Mouse (Mus musculus) forebrain, embryonic 11.5 days (tissue): ENCODE results near the gene Xpa. TPM values are rescaled to one million over a fixed set of nuclear protein-coding genes. Genes with fewer than 3 reads are reported as not detected.

Source experiments
- ATAC-seq: fragments of 200-750 bp; cut with Nextera tagmentation; replicated peaks from 2 replicates; pipeline ENCODE4 v1.8.0; 2017; ENCODE audit warnings: moderate TSS enrichment; ENCODE audit not compliant: low FRiP score
- DNase-seq: peaks from one replicate; pipeline ENCODE4 v3.0.0-alpha.2; 2017; ENCODE audit warnings: low spot score
- H3K27ac ChIP-seq: fragments of 300-500 bp; sonication (generic); 2 replicates; pipeline ENCODE4 v1.5.1; 2014; ENCODE audit warnings: low read depth, low read length
- H3K27me3 ChIP-seq: fragments of 300-500 bp; sonication (generic); 2 replicates; pipeline ENCODE4 v1.6.1; 2014; ENCODE audit warnings: mild to moderate bottlenecking, low read length, mixed read lengths; ENCODE audit not compliant: control insufficient read depth, insufficient read depth
- H3K36me3 ChIP-seq: fragments of 300-500 bp; sonication (generic); 2 replicates; pipeline ENCODE4 v1.6.1; 2014; ENCODE audit warnings: mild to moderate bottlenecking, low read length, moderate library complexity, mixed read lengths; ENCODE audit not compliant: control insufficient read depth, insufficient read depth
- H3K4me1 ChIP-seq: fragments of 300-500 bp; sonication (generic); replicated peaks from 2 replicates; pipeline ENCODE4 v1.6.1; 2014; ENCODE audit warnings: low read length, mixed read lengths; ENCODE audit not compliant: control insufficient read depth, insufficient read depth
- H3K4me2 ChIP-seq: fragments of 300-500 bp; sonication (generic); 2 replicates; pipeline ENCODE4 v1.6.1; 2014; ENCODE audit warnings: low read depth, mild to moderate bottlenecking, low read length, moderate library complexity, mixed read lengths; ENCODE audit not compliant: severe bottlenecking
- H3K4me3 ChIP-seq: fragments of 300-500 bp; sonication (generic); 2 replicates; pipeline ENCODE4 v1.5.1; 2014; ENCODE audit warnings: low read depth, low read length
- H3K9ac ChIP-seq: fragments of 300-500 bp; sonication (generic); 2 replicates; pipeline ENCODE4 v1.6.1; 2014; ENCODE audit warnings: low read length
- H3K9me3 ChIP-seq: fragments of 300-500 bp; sonication (generic); 2 replicates; pipeline ENCODE4 v1.6.1; 2016; ENCODE audit warnings: low read length, mixed read lengths; ENCODE audit not compliant: control insufficient read depth
- WGBS: fragments of 180-500 bp; shearing (Covaris S2); extraction: QIAGEN DNeasy Blood & Tissue Kit; methylation state at CpG from one replicate; pipeline ENCODE4 v1.1.7; 2014; 5-methylcytosine and 5-hydroxymethylcytosine counted together
- polyA plus RNA-seq: library from polyadenylated mRNA; unstranded; fragments of >200 nt; fragmentation: Nextera tagmentation; extraction: Ambion mirVana; gene quantifications from 2 replicates; pipeline ENCODE4 v1.2.1, GENCODE M21; 2014

The Xpa gene
- polyA plus RNA-seq, 1 experiment from 2014 or later = 27.7 TPM

- 76% methylated on average over 4 of the region's 4 CpGs for WGBS
These were observed 19.8 kb downstream of the Xpa start for GRCm38 (mm10) chr4:46176313-46176712.

GRCm38 (mm10) chr4:46171761-46172160 is 24.4 kb downstream of the Xpa start:
- H3K4me2 ChIP-seq = no peak overlapping the region
- H3K9me3 ChIP-seq = no peaks in the 10 kb centered on the region
- no peaks in the 10 kb centered on the region for H3K4me1 ChIP-seq
- H3K36me3 ChIP-seq = peaks cover 36% of the 10 kb centered on the region
- H3K27ac ChIP-seq = no peak overlapping the region
- no peak for DNase-seq
- ATAC-seq = no peak
- no peaks in the 10 kb centered on the region for H3K27me3 ChIP-seq
- 90% methylated on average over 7 of the region's 7 CpGs for whole genome bisulfite sequencing
- H3K4me3 ChIP-seq = no peak overlapping the region
- no peak overlapping the region for H3K9ac ChIP-seq

More at GRCm38 (mm10) chr4:46176313-46176712, 19.8 kb downstream of the Xpa start:
- H3K4me1 ChIP-seq = no peaks in the 10 kb centered on the region
- DNase-seq (no peak), ATAC-seq (no peak)
- no peak overlapping the region for H3K4me2 ChIP-seq
- H3K9me3 ChIP-seq = no peaks in the 10 kb centered on the region
- no peak overlapping the region for H3K27ac ChIP-seq
- H3K27me3 ChIP-seq = no peaks in the 10 kb centered on the region
- H3K4me3 ChIP-seq = no peak overlapping the region
- H3K9ac ChIP-seq = no peak overlapping the region
- peaks cover 14% of the 10 kb centered on the region for H3K36me3 ChIP-seq

GRCm38 (mm10) chr4:46165831-46166230 is 30.3 kb downstream of the Xpa start:
- no peak overlapping the region for H3K4me3 ChIP-seq
- DNase-seq (no peak), ATAC-seq (no peak)
- H3K4me2 ChIP-seq = no peak overlapping the region
- H3K9me3 ChIP-seq = no peaks in the 10 kb centered on the region
- WGBS = 94% methylated on average over 5 of the region's 5 CpGs
- H3K9ac ChIP-seq = no peak overlapping the region
- no peaks in the 10 kb centered on the region for H3K27me3 ChIP-seq
- no peaks in the 10 kb centered on the region for H3K4me1 ChIP-seq
- peaks cover 28% of the 10 kb centered on the region for H3K36me3 ChIP-seq
- H3K27ac ChIP-seq = no peak overlapping the region

GRCm38 (mm10) chr4:46164027-46164426 is 32.1 kb downstream of the Xpa start:
- no peaks in the 10 kb centered on the region for H3K27me3 ChIP-seq
- H3K4me3 ChIP-seq = no peak overlapping the region
- ATAC-seq (no peak), DNase-seq (no peak)
- H3K4me2 ChIP-seq = no peak overlapping the region
- no peak overlapping the region for H3K9ac ChIP-seq
- H3K27ac ChIP-seq = no peak overlapping the region
- H3K36me3 ChIP-seq = peaks cover 23% of the 10 kb centered on the region
- WGBS = 85% methylated on average over 2 of the region's 2 CpGs
- H3K9me3 ChIP-seq = no peaks in the 10 kb centered on the region
- H3K4me1 ChIP-seq = no peaks in the 10 kb centered on the region

- Histone ChIP-seq H3K4me3 (no peak overlapping the region), H3K4me2 (no peak overlapping the region), H3K27ac (no peak overlapping the region), H3K36me3 (peaks cover 11% of the 10 kb centered on the region; the same call in 1 of the 2 replicates), H3K27me3 (no peaks in the 10 kb centered on the region), H3K4me1 (no peaks in the 10 kb centered on the region), H3K9me3 (no peaks in the 10 kb centered on the region), H3K9ac (no peak overlapping the region)
- DNase-seq (no peak), ATAC-seq (no peak)
- 96% methylated on average over 12 of the region's 12 CpGs for WGBS
These were observed 44.1 kb downstream of the Xpa start for GRCm38 (mm10) chr4:46151903-46152544.

GRCm38 (mm10) chr4:46146881-46147280 is 49.2 kb downstream of the Xpa start:
- Histone ChIP-seq H3K36me3 (no peaks in the 10 kb centered on the region), H3K9ac (no peak overlapping the region), H3K9me3 (no peaks in the 10 kb centered on the region), H3K4me2 (no peak overlapping the region), H3K4me1 (no peaks in the 10 kb centered on the region), H3K27me3 (no peaks in the 10 kb centered on the region), H3K27ac (no peak overlapping the region), H3K4me3 (no peak overlapping the region)
- no peak for ATAC-seq
- WGBS = 100% methylated on average over 1 of the region's 1 CpGs
- DNase-seq = no peak

GRCm38 (mm10) chr4:46144323-46144722 is 51.8 kb downstream of the Xpa start:
- DNase-seq (no peak), ATAC-seq (no peak)
- no peaks in the 10 kb centered on the region for H3K27me3 ChIP-seq

GRCm38 (mm10) chr4:46138287-46139222 is 57.6 kb downstream of the Xpa start, which contains the start of the genes Ncbp1 and Tstd2:
TSS of gene Ncbp1 (plus strand) at chr4:46138613.
TSS of gene Tstd2 (minus strand) at chr4:46138694.
- no peaks in the 10 kb centered on the region; the same call in 1 of the 2 replicates for H3K36me3 ChIP-seq
- under 1% methylated on average over 88 of the region's 90 CpGs for WGBS
- DNase-seq (peak; percentile 95), ATAC-seq (peak; percentile 87)
- peak within 1 kb of the TSS; percentile 81 for H3K4me2 ChIP-seq
- H3K27ac ChIP-seq = peak within 1 kb of the TSS; percentile 98
- peak within 1 kb of the TSS; percentile 96 for H3K9ac ChIP-seq
- peak within 1 kb of the TSS; percentile 92 for H3K4me3 ChIP-seq
- peaks cover 5% of the 10 kb centered on the region for H3K4me1 ChIP-seq
- no peaks in the 10 kb centered on the region for H3K27me3 ChIP-seq
- no peaks in the 10 kb centered on the region for H3K9me3 ChIP-seq

More at GRCm38 (mm10) chr4:46144323-46144722, 51.8 kb downstream of the Xpa start:
- H3K36me3 ChIP-seq = no peaks in the 10 kb centered on the region
- no peak overlapping the region for H3K9ac ChIP-seq
- no peak overlapping the region for H3K4me3 ChIP-seq
- WGBS = 64% methylated on average over 3 of the region's 3 CpGs
- peaks cover 5% of the 10 kb centered on the region for H3K4me1 ChIP-seq
- H3K27ac ChIP-seq = no peak overlapping the region
- no peak overlapping the region for H3K4me2 ChIP-seq
- H3K9me3 ChIP-seq = no peaks in the 10 kb centered on the region
